Mouse (Mus musculus) embryonic facial prominence, embryonic 12.5 days (tissue): ENCODE measurements around the gene Fbxl7. TPM values are rescaled to one million over a fixed set of nuclear protein-coding genes. Genes with fewer than 3 reads are reported as not detected.
A peak's percentile ranks its signal among the peaks of the same experiment; 100 is the strongest.
"Not testable (repeated sequence)": the region's sequence is repeated elsewhere in the genome, so short reads cannot be mapped to it uniquely, and the experiment has no call there.

Source experiments
- ATAC-seq: fragments of 200-750 bp; cut with Nextera tagmentation; 2 replicates; pipeline ENCODE4 v1.8.0; 2017; ENCODE audit not compliant: insufficient number of reproducible peaks, insufficient read depth, low FRiP score, low TSS enrichment
- H3K27ac ChIP-seq: fragments of 300-500 bp; sonication (generic); 2 replicates; pipeline ENCODE4 v1.5.1; 2016; ENCODE audit warnings: mild to moderate bottlenecking
- H3K27me3 ChIP-seq: fragments of 300-500 bp; sonication (generic); 2 replicates; pipeline ENCODE4 v1.6.1; 2016; ENCODE audit warnings: mild to moderate bottlenecking, moderate library complexity
- H3K36me3 ChIP-seq: fragments of 300-500 bp; sonication (generic); 2 replicates; pipeline ENCODE4 v1.6.1; 2016; ENCODE audit warnings: mild to moderate bottlenecking
- H3K4me1 ChIP-seq: fragments of 300-500 bp; sonication (generic); 2 replicates; pipeline ENCODE4 v1.6.1; 2016
- H3K4me2 ChIP-seq: fragments of 300-500 bp; sonication (generic); replicated peaks from 2 replicates; pipeline ENCODE4 v1.6.1; 2016; ENCODE audit warnings: mild to moderate bottlenecking, moderate library complexity
- H3K4me3 ChIP-seq: fragments of 300-500 bp; sonication (generic); 2 replicates; pipeline ENCODE4 v1.5.1; 2016; ENCODE audit warnings: mild to moderate bottlenecking
- H3K9ac ChIP-seq: fragments of 300-500 bp; sonication (generic); 2 replicates; pipeline ENCODE4 v1.6.1; 2016; ENCODE audit warnings: mild to moderate bottlenecking, moderate library complexity
- H3K9me3 ChIP-seq: fragments of 300-500 bp; sonication (generic); 2 replicates; pipeline ENCODE4 v1.6.1; 2016; ENCODE audit warnings: mild to moderate bottlenecking, moderate library complexity
- WGBS: fragments of 180-500 bp; shearing (Covaris S2); methylation state at CpG from one replicate; pipeline ENCODE4 v1.1.7; 2016; 5-methylcytosine and 5-hydroxymethylcytosine counted together
- polyA plus RNA-seq: library from polyadenylated mRNA; unstranded; fragments of >200 nt; fragmentation: Nextera tagmentation; extraction: Ambion mirVana; gene quantifications from 2 replicates; pipeline ENCODE4 v1.2.1, GENCODE M21; 2016

The Fbxl7 gene
- polyA plus RNA-seq, 1 experiment from 2014 or later, result 45.5 TPM

DNA sequence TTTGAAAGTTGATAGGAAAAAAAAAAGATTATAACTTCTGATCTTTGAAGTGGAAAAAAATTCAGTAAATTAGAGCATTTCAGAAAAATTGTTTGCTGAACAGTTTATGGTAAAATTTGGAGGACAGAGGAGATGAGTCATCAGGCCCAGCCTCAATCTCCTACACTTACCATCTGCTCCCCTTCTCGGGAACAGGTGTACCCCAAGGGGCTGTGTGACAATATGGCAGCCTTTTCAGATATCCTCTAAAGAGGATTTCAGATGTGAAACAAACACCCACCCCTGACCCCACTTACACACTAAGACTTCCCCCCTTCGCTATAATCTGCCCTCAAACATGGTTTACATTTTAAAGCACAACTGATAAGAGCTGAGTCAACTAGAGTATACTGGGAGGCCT lies 164.6 kb downstream of the Fbxl7 start:
- Histone ChIP-seq H3K27me3 (no peaks in the 10 kb centered on the region), H3K36me3 (no peaks in the 10 kb centered on the region), H3K4me2 (no peak overlapping the region), H3K4me1 (peaks cover 3% of the 10 kb centered on the region; the same call in 1 of the 2 replicates), H3K4me3 (no peak overlapping the region), H3K9me3 (no peaks in the 10 kb centered on the region), H3K9ac (no peak overlapping the region), H3K27ac (no peak overlapping the region)
- 81% methylated on average over 2 of the region's 2 CpGs for WGBS
- ATAC-seq, result no peak

DNA sequence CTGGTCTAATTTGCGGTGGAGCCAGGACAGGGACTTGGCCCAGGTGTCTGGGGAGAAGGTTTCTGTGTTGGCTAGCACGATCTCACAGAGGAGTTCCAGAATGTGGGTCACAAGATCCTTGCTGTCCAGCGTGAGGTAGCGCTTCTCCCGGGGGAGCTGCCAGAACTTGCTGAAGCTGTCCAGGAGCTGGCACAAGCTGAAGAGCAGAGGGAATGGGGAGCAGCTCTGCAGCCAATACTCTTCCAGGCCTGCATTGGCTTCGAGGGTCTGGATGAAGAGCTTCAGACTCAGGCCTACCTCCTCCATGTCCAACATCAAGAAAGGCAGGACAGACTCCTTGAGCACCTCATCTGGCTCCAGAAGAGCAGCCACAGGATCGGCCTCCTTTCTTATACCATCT lies 166.0 kb downstream of the Fbxl7 start:
- H3K36me3 ChIP-seq, H3K9me3 ChIP-seq, H3K4me2 ChIP-seq, H3K9ac ChIP-seq, H3K4me1 ChIP-seq, H3K4me3 ChIP-seq, ATAC-seq, H3K27me3 ChIP-seq, H3K27ac ChIP-seq: not testable (repeated sequence)
- WGBS, result 88% methylated on average over 6 of the region's 7 CpGs

DNA sequence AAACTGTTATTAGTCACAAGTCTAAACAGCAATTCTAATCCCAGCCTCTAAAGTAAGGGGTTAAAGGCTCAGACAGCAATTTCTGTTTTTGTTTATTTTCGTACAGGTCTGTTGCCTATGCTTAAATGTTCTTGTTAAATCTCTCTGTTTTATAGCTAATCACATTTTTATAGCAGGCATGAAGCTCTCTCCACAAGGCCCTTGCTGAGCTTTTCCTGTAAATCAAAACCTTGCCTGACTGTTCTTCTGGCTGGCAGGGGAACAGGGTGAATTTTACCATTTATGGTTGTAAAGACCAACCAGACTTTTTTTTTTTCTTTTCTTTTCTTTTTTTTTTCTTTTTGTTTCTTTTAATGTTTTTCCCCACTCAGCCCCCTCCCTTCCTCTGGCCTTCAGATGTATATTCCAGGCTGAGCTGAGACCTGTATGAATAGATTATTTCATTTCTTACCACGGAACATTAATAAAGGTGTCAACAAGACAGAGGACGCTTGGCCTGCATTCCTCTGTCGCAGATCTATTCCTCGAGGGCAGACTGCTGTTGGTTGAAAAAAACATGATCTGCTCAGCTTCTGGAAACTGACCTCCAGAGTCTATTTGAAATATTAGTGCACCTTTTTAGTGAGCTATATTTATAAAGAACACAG lies 176.9 kb downstream of the Fbxl7 start:
- ATAC-seq, result no peak
- H3K9ac ChIP-seq, result no peak overlapping the region
- no peak overlapping the region for H3K4me3 ChIP-seq
- H3K36me3 ChIP-seq, result no peaks in the 10 kb centered on the region
- no peaks in the 10 kb centered on the region for H3K9me3 ChIP-seq
- 24% methylated on average over 5 of the region's 5 CpGs for WGBS
- no peaks in the 10 kb centered on the region for H3K27me3 ChIP-seq
- no peak overlapping the region for H3K4me2 ChIP-seq
- H3K4me1 ChIP-seq, result peaks cover 24% of the 10 kb centered on the region
- H3K27ac ChIP-seq, result peak overlapping the region; percentile 73

DNA sequence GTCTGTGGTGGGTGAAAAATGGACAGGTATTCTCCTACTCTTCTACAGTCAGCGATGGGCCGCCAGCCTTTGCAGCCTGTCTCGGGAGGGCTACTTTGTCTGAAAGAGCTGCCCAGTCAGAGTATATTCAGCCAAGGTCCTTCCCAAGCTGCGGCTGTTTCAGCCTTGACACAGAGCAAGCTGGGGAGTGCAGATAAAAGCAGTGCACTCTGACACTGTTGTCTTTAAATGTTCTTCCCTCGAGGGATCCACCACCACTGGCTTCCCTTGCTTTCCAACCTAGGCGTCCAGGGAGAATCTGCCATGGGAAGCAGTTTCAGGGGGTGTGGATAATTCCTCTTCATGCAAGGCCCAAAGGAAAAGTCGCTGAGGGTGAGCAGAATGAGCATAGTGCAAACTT lies 177.4 kb downstream of the Fbxl7 start:
- no peak for ATAC-seq

DNA sequence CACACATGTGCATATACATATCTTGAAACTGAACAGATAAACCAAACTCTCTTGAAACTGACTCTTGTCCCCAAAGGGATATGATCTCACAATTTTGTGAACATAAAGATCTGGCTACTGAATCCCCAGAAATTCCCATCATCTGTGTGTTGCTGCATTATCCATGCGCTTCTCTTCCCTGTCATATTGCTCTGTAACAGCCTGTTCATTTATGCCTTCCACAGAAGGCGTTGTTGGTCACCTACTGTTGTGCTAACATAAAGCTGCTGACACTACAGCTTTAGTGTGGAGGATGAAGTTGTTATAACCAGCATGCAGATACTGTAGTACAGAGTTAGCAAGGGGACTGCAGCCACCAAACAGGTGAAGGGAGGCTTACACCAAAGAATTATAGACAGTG lies 179.2 kb downstream of the Fbxl7 start:
- Histone ChIP-seq H3K4me1 (peaks cover 30% of the 10 kb centered on the region), H3K36me3 (no peaks in the 10 kb centered on the region), H3K27me3 (no peaks in the 10 kb centered on the region), H3K9me3 (no peaks in the 10 kb centered on the region), H3K4me2 (no peak overlapping the region), H3K4me3 (no peak overlapping the region), H3K27ac (no peak overlapping the region), H3K9ac (no peak overlapping the region)
- WGBS, result 89% methylated on average over 2 of the region's 2 CpGs
- ATAC-seq, result no peak

More for the DNA sequence above, 177.4 kb downstream of the Fbxl7 start:
- no peaks in the 10 kb centered on the region for H3K36me3 ChIP-seq
- H3K9ac ChIP-seq, result no peak overlapping the region
- peaks cover 24% of the 10 kb centered on the region for H3K4me1 ChIP-seq
- no peak overlapping the region for H3K4me2 ChIP-seq
- WGBS, result 42% methylated on average over 7 of the region's 7 CpGs
- no peaks in the 10 kb centered on the region for H3K9me3 ChIP-seq
- H3K27ac ChIP-seq, result peak overlapping the region; percentile 73
- no peaks in the 10 kb centered on the region for H3K27me3 ChIP-seq
- no peak overlapping the region for H3K4me3 ChIP-seq

DNA sequence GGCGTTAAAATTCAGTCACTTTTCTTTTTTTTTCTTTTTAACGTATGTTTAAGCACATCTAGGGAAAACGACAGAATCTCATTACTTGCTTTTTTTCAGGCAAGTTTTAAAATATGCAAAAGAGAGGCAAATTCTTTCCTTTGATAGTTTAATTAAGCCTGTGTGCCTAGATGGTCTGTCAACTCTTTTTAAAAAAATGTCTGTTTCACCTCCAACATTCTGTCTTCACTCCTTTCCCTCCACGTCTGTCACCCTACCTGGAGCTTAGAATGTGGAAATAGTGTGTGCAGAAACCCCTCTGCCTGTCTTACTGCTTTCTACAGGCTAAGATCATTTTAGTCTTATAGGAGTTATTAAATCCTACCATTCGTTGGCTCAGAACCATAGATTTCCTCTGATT lies 179.7 kb downstream of the Fbxl7 start:
- no peaks in the 10 kb centered on the region for H3K36me3 ChIP-seq
- H3K27ac ChIP-seq, result no peak overlapping the region
- no peaks in the 10 kb centered on the region for H3K9me3 ChIP-seq
- H3K9ac ChIP-seq, result no peak overlapping the region
- H3K4me2 ChIP-seq, result no peak overlapping the region
- H3K4me3 ChIP-seq, result no peak overlapping the region
- H3K27me3 ChIP-seq, result no peaks in the 10 kb centered on the region
- ATAC-seq, result no peak
- 66% methylated on average over 5 of the region's 5 CpGs for WGBS
- peaks cover 30% of the 10 kb centered on the region for H3K4me1 ChIP-seq

DNA sequence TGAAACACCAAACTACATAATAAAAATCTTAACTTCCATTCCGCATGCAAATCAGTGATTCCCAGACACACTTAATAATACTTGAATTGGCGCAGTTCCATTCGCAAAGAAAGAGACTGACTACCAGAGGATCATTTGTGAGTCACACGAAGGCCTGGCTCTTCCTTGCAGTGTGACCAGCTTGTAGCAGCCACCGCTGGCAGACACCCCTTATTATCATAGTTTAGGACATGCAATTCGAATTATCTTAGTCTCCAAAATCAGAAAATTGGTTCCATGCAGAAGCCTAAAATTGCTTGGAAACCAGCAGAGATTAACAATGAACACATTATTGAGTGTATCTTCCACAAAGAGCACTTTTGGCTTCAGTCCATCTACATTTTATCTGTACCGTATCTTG lies 183.1 kb downstream of the Fbxl7 start:
- no peak for ATAC-seq
- no peak overlapping the region for H3K9ac ChIP-seq
- no peak overlapping the region for H3K27ac ChIP-seq
- no peak overlapping the region for H3K4me3 ChIP-seq
- H3K27me3 ChIP-seq, result no peaks in the 10 kb centered on the region
- H3K4me2 ChIP-seq, result no peak overlapping the region
- peaks cover 9% of the 10 kb centered on the region for H3K4me1 ChIP-seq
- no peaks in the 10 kb centered on the region for H3K36me3 ChIP-seq
- no peaks in the 10 kb centered on the region for H3K9me3 ChIP-seq
- WGBS, result 46% methylated on average over 7 of the region's 7 CpGs

DNA sequence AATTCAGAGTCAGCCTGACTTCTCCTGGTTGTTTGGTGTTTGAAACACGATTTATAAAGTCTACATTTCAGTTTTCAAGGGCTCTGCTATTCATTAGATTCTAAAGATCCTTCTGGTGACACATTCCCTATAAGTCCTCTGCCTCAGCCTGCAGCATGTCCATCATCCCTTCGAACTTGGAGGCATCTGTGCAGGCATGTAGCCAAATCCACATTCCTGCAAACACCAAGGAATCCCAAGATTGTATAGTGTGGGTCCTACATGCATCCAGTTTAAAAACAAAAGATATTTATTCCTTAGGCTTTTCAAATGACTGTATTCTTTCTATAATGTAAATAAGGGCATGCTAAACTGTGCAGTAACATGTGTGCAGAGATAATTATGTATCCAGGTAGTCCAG lies 190.4 kb downstream of the Fbxl7 start:
- Histone ChIP-seq H3K27ac (no peak overlapping the region), H3K9ac (no peak overlapping the region), H3K36me3 (no peaks in the 10 kb centered on the region), H3K4me1 (no peaks in the 10 kb centered on the region), H3K9me3 (no peaks in the 10 kb centered on the region), H3K4me2 (no peak overlapping the region), H3K27me3 (no peaks in the 10 kb centered on the region), H3K4me3 (no peak overlapping the region)
- ATAC-seq, result no peak
- WGBS, result 52% methylated on average over 2 of the region's 2 CpGs

DNA sequence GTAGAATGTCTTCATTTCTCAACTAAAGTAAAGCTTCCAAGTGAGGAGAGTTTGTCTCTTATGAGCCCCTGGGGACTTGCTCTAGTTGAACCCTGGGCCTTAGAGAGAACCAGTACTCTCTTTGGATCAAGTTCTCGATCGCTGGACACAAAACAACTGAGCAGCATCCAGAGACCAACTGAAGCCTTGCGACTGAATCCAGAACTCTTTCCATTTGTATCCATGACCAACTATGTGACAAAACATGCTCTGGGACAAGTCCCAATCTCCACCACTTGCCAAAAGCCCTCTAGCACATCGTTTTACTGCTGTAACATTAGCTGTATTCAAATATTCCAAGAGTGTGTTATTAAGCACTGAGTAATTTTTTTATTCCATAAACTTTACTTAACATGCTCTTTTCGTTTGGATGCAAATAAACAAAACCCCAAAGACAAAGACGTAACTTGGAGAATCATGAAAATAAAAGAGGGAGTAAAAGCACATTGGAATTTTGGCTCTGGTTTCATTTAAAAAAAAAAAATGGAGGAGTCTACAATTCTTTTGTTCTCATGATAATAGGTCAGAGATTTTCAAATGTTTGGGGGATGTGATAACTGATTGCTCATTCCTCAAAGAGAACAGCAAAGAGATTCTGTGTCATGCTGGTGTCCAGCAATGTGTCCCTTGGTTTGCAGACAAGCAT lies 192.1 kb downstream of the Fbxl7 start:
- H3K4me3 ChIP-seq, result no peak overlapping the region
- no peak overlapping the region for H3K9ac ChIP-seq
- no peaks in the 10 kb centered on the region for H3K27me3 ChIP-seq
- no peak overlapping the region for H3K27ac ChIP-seq
- no peaks in the 10 kb centered on the region for H3K4me1 ChIP-seq
- 83% methylated on average over 6 of the region's 6 CpGs for WGBS
- no peaks in the 10 kb centered on the region for H3K9me3 ChIP-seq
- no peak overlapping the region for H3K4me2 ChIP-seq
- no peak for ATAC-seq
- no peaks in the 10 kb centered on the region for H3K36me3 ChIP-seq

DNA sequence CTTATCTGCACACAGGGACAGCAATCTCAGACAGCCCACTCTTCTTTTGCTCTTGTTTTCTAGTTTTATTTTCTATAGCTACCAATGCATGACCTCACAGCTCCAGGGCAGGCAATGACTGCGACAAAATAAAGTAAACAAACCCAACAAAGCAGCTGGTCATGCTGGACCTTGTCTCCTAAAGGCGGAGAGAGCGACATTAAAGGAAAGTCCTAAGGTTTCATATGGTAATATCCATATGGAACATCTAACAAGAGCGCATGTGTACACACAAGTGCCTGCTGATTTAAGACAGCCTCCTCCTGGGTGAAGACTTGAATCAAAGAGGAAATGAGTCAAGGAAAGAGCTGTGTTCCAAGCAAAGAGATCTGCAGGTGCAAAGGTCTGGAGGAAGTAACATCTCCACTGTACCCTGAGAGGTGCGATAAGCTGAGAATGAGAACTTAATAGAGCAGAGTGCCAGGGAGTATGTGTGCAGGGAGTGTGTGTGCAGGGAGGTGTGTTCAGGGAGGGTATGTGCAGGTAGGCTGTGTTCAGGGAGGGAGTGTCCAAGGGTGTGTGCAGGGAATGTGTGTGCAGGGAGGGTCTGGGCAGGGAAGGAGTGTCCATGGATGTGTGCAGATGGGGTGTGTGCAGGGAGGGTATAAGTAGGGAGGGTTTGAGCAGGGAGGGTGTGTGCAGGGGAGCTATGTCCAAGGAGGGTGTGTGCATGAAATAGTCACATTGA lies 193.3 kb downstream of the Fbxl7 start:
- Histone ChIP-seq H3K9me3 (no peaks in the 10 kb centered on the region), H3K4me2 (no peak overlapping the region), H3K36me3 (no peaks in the 10 kb centered on the region), H3K4me3 (no peak overlapping the region), H3K27ac (no peak overlapping the region), H3K4me1 (no peaks in the 10 kb centered on the region), H3K9ac (no peak overlapping the region), H3K27me3 (no peaks in the 10 kb centered on the region)
- 66% methylated on average over 5 of the region's 5 CpGs for WGBS
- ATAC-seq, result no peak

DNA sequence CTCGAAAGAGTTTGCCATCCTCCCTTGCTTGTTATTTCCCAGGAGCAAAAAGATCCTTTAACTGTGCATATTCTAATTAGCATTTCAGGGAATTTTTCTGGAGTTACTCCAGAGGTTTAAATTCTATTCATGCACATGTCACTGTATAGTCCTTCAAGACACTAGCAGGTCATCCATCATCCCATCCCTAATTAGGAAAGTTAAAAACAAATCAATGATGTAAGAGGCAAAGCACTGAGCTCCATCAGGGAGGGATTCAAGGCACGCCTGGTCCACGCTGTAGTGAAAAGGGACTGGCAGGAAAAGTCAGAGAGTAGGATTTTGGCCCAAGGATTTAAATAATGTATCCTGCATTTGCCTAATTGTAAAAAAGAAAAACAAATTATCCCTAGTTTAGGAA lies 202.3 kb downstream of the Fbxl7 start:
- WGBS, result 81% methylated on average over 3 of the region's 3 CpGs
- Histone ChIP-seq H3K9me3 (no peaks in the 10 kb centered on the region), H3K27me3 (no peaks in the 10 kb centered on the region), H3K36me3 (no peaks in the 10 kb centered on the region), H3K4me1 (peaks cover 9% of the 10 kb centered on the region), H3K4me3 (no peak overlapping the region), H3K9ac (no peak overlapping the region), H3K27ac (no peak overlapping the region), H3K4me2 (no peak overlapping the region)
- ATAC-seq, result no peak

DNA sequence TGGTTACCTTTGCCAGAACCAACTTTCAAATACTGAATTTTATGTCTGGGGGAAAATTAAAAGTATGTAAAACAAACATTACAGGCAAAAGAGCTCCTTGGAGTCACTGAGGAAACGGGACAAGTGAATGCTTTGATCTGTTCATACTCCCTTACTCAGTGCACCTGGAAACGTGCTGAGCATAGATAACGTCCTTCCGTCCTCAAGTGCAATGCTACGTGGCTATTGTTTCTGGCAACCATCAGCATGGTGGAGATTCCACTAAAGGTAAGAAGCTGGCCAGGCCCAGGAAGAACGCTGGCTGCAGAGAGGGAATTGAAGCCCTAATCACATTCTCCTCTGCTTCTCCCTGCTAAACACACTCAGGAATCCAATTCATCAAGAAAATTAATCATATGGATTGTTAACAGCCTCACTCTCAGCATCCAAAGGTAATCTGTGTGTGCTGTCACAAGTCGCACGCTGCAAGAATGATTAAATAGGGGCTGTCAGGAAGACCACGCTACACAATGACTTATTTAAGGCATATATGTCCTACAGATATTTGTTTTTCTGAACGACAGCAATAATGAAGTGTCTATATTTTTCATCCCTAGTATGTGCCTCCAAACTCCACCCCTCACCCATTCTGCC lies 206.8 kb downstream of the Fbxl7 start:
- no peak overlapping the region for H3K4me2 ChIP-seq
- no peak overlapping the region for H3K4me3 ChIP-seq

More for the DNA sequence above, 206.8 kb downstream of the Fbxl7 start:
- Histone ChIP-seq H3K9me3 (no peaks in the 10 kb centered on the region), H3K9ac (no peak overlapping the region), H3K27me3 (no peaks in the 10 kb centered on the region), H3K4me1 (peaks cover 9% of the 10 kb centered on the region), H3K27ac (no peak overlapping the region), H3K36me3 (no peaks in the 10 kb centered on the region)
- WGBS, result 70% methylated on average over 10 of the region's 10 CpGs
- no peak for ATAC-seq
